Comparison of ENCODE assay signal across 6 mouse cellular contexts in genomic region chr2:59395160-59395650, GRCm38 (mm10).
DNase-seq lines count a peak whose midpoint lies in the region; TF ChIP-seq lines count a peak whose summit lies in the region.
"Not testable (repeated sequence)": the region's sequence is repeated elsewhere in the genome, so short reads cannot be mapped to it uniquely, and the experiment has no call there.

No protein-coding gene starts in this region.

- H3K9ac ChIP-seq in ES-Bruce4 (ENCODE audit: low read depth, poor library complexity, severe bottlenecking) = not testable (repeated sequence)

- not testable (repeated sequence) for H3K27me3 ChIP-seq in ES-Bruce4 (ENCODE audit: control insufficient read depth, insufficient read depth, low read length, poor library complexity, severe bottlenecking)

- peak overlapping the region; percentile 28; the same call in 1 of the 2 replicates for H3K27ac ChIP-seq in ES-Bruce4 (ENCODE audit: insufficient read depth, low read length)
- peak overlapping the region; percentile 80 for H3K27ac ChIP-seq in embryonic fibroblast, embryonic 13.5 days (ENCODE audit: insufficient read depth, low read length)
- H3K27ac ChIP-seq in macrophage = peak overlapping the region; percentile 24; the same call in 1 of the 2 replicates

- H3K9me3 ChIP-seq in ES-Bruce4 (replicated peaks; ENCODE audit: control insufficient read depth, insufficient read depth, low read length, poor library complexity, severe bottlenecking) = not testable (repeated sequence)

- H3K4me3 ChIP-seq in ES-Bruce4 (ENCODE audit: low read depth, low read length); embryonic fibroblast, embryonic 13.5 days (ENCODE audit: insufficient read depth, low read length); macrophage (ENCODE audit: inconsistent target): not testable (repeated sequence)

- TF ChIP-seq EP300 in ES-Bruce4 (IDR thresholded peaks at IDR 0.05; ENCODE audit: insufficient read depth, low read depth, low read length) = not testable (repeated sequence)

- H3K36me3 ChIP-seq in ES-Bruce4 (ENCODE audit: control insufficient read depth, insufficient read depth, low read length, poor library complexity, severe bottlenecking); macrophage (ENCODE audit: inconsistent target): not testable (repeated sequence)

- not testable (repeated sequence) for TF ChIP-seq CTCF in ES-Bruce4 (IDR thresholded peaks at IDR 0.05; ENCODE audit: low read depth, low read length); embryonic fibroblast, embryonic 13.5 days (IDR thresholded peaks at IDR 0.05; ENCODE audit: borderline replicate concordance, insufficient read depth, low read length)

- peak; percentile 60 for DNase-seq in 3T3-L1 (ENCODE audit: low read depth, low spot score)
- peak; percentile 11 for DNase-seq in NIH3T3 (ENCODE audit: low read depth)
- DNase-seq in ZHBTc4 (ENCODE audit: low read depth, low spot score) = peak; percentile 79

- not testable (repeated sequence) for H3K79me2 ChIP-seq in macrophage (ENCODE audit: inconsistent target)

- TF ChIP-seq POLR2A in ES-Bruce4 (IDR thresholded peaks at IDR 0.05; ENCODE audit: insufficient read depth, low read length); embryonic fibroblast, embryonic 13.5 days (IDR thresholded peaks at IDR 0.05; ENCODE audit: low read depth, low read length): not testable (repeated sequence)

- 13% methylated on average over 1 of the region's 1 CpGs for WGBS in macrophage (ENCODE audit: missing documents)

- not testable (repeated sequence) for H3K4me1 ChIP-seq in ES-Bruce4 (ENCODE audit: control insufficient read depth, insufficient read depth, low read length); embryonic fibroblast, embryonic 13.5 days (ENCODE audit: control insufficient read depth, insufficient read depth, low read length)

Comparison
In these comparisons a context has a peak if more than half of its experiments do, and no peak if none do; other contexts are left out.
1. DNase-seq: peak in every context shown above with its lines; median percentile 79 in ZHBTc4; 60 in 3T3-L1; 11 in NIH3T3.
2. H3K27ac ChIP-seq: peak in every context shown above with its lines; median percentile 80 in embryonic fibroblast, embryonic 13.5 days; 28 in ES-Bruce4; 24 in macrophage.